Mouse (Mus musculus) 416B (cell line): Measurements from ENCODE around the gene Ebf1.
A peak's percentile ranks its signal among the peaks of the same experiment; 100 is the strongest.

Experiments used
- DNase-seq: peaks from one replicate; pipeline ENCODE4 v3.0.0; 2011; ENCODE audit warnings: low read depth

Gene Ebf1

DNA sequence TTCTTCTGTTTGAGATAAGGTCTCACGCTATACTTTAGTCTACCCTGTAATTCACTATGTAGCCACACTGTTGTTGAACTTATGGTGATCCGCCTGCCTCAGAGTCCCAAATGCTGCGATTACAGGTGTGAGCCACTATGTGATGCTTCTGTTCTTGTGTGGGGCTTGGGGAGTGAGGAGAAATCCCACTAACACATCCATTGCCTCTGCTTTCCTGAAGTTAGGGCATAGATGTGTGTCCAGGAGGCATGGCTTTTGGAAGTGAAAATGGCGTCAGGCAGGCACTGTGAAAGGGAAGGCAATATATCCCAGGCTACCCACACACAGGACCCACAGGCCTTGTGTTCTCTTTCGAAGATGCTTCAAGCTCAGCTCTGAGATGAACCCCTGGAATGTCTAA, 86.8 kb downstream of the Ebf1 start:
- DNase-seq: no peak

- no peak for DNase-seq
These were observed 88.7 kb downstream of the Ebf1 start for GRCm38 (mm10) chr11:44705811-44706210.

GRCm38 (mm10) chr11:44706386-44706785, 89.3 kb downstream of the Ebf1 start:
- DNase-seq: no peak

GRCm38 (mm10) chr11:44707381-44708289, 90.5 kb downstream of the Ebf1 start:
- no peak for DNase-seq

DNA sequence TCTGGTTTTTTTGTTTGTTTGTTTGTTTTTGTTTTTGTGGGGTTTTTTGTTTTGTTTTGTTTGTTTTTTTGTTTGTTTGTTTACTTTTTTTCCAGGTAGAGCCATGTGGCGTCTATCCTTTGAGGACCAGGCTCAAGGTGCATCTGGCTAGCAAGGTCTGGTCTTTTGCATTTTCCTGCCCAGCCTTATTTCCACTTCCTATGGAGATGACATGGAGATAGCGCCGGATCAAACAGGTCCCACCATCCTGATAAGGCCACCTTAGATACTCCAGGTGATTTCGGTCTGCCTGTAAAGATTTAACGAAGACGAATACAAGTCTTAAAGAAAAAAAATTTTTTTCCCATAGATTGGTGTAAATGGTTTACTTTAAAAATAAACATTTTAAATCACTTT, 91.2 kb downstream of the Ebf1 start:
- no peak for DNase-seq

DNA sequence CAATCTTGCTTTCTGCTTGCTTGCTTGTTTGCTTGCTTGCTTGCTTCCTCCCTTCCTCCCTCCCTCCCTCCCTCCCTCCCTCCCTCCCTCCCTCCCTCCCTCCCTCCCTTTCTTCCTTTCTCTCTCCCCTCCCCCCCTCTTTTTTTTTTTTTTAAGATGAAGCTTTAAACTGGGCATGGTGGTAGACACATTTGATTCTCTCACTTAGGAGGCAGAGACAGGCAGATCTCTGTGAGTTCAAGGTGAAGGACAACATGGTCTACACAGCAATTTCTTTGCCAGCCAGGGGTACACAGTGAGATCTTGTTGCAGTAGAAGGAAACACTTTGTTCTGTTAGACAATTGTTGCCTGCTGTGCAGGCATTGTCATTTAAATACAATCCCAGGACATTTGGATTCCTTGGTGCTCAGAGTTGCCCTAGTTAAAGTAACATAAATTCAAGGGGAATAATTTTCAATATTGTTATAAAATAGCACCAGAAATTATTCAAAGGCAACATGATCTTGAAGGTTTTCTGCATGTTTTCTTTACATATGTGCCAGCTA, 92.0 kb downstream of the Ebf1 start:
- no peak for DNase-seq

DNA sequence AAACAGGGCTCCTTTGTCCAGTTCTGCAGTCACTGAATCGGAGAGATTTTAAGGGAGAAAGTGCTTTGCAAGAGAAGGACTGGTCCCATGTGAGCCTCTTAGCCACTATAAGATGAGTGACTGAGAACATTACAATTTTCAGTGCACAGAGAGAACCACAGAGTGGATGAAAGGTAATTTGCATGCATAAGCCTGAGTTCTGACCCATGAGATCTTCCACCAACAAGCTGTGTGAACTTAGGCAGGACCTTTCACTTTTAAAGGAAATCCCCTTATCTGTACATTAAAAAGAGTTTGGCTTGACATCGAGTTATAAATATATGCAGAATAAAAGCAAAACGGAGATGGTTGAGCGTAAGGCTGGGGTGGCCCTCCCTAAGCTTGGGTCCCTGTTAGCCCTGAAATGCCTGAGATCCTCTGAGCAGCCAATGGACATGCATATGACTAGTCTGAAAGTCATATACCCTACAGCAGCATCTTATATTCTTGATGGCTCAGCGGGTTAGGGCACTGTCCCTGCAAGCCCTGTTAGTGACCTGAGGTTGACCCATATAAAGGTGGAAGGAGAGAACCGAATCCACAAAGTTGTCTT, 92.8 kb downstream of the Ebf1 start:
- DNase-seq: no peak

DNA sequence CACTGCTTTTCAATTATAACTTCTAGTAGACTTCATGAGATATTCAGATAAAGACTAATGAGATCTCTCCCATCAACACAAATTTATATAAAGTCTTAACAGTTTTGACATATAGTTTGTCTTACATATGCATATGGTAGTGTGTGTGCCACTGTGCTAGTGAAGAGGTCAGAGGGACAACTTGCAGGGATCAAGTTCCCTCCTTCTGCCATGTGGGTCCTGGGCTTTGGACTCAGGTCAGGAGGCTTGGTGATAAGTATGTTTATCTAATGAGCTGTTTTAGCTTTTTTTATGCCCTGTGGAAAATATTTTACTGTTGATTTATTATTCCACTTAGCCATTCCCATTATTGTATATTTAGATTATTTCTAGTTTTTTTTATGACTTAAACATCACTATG, 93.7 kb downstream of the Ebf1 start:
- no peak for DNase-seq

GRCm38 (mm10) chr11:44714188-44714587, 97.1 kb downstream of the Ebf1 start:
- no peak for DNase-seq

GRCm38 (mm10) chr11:44715776-44716175, 98.7 kb downstream of the Ebf1 start:
- no peak for DNase-seq

DNA sequence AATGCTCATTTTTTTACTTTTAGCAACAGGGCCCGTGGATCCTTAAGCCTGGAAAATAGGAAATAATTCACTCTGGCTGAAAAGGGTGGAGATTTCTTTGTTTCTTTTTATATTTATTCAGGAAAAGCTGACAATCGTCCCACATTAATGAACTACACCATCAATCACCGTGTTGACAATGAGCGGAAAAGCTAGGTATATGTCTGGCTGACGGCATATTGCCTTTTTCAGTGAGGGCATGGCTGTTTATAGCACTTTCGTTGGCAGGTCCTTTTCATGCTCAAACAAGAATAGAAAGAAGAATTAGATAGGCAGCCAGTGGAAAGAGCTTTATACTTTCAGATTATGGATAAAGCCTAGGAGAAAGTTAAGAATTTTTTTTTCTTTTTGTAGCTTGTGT, 99.8 kb downstream of the Ebf1 start:
- no peak for DNase-seq

GRCm38 (mm10) chr11:44717636-44718035, 100.5 kb downstream of the Ebf1 start:
- DNase-seq: no peak

DNA sequence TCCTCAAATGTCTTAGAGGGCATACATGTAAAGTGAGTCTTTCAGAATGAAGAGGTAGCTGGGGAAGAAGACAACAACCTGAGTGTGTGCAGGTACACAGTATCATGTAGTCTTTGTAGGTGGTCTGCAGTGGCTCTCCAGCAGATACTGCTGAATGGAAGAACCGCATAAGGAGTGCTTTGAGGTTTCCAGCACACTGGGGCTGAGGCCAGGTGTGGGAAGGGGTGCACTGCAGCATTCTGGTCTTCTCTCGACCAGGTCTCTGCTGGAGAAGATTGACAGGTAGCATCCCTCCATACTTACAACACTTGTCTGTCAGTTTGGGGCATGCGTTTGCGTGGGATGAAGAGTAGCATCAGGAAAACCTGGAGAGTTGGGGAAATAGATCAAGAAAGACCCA, 104.9 kb downstream of the Ebf1 start:
- DNase-seq: no peak

DNA sequence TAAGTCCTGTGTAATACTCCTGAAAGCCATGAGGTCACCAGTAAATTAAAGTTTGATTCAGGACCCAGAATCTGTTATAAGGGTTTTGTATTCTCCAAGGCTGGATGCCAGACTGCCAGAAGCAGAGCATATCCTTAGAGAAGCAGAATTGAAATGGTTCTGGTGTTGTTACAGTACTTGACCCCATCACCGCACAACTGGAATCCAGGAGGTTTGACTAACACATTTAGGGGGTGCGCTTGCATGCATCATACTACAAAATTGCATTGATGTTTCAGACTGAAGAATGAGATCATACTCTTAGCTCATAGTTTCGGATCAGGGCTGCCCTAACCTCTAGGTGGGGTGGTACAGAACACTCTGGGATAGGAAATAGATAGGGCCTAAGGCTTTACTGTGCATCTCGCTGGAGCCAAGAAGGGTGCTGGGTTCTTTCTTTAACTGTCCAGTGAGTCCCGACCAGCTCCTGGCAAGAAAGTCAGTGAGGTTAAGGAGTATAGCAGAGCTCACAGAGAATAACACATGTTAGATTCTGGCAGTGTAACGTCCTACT, 106.9 kb downstream of the Ebf1 start:
- DNase-seq: no peak

GRCm38 (mm10) chr11:44725732-44726131, 108.6 kb downstream of the Ebf1 start:
- peak; percentile 1 for DNase-seq

GRCm38 (mm10) chr11:44727376-44727775, 110.3 kb downstream of the Ebf1 start:
- no peak for DNase-seq

DNA sequence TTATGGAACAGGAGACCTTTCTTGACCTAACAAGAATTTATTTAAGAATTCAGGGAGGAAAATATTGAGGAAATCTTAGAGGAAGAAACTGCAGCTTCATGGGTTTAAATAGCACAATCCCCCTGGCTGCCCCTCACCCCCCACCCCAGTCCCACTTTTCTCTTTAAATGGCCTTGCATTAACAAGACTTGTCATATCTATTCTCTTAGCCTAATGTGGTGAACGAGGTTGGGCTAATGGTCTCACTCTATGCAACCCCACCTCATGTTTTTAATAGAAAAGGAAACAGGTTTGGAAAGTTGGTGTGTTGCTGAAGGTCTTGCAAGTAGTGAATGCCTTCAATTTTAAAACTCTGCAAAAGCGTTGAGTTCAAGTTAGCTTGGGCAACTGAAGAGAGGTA, 110.7 kb downstream of the Ebf1 start:
- no peak for DNase-seq

DNA sequence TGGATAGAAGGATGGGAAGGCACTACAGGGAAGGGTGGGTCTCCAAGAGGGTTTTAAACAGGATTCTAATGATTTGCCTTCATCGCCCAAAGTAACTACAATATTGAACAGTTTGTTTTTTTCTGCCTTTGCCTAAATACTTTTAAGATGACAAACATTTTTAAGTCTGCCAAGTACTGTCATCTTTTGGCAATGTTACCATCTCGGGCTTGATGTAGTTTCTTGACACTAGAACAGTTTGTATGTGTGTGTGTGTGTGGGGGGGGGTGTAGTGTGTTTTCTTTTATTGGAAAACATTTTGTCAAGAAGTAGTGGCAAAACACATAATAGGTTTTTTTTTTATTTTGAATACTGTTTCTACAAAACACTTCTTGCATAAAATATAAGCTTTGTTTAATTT, 111.2 kb downstream of the Ebf1 start:
- no peak for DNase-seq

DNA sequence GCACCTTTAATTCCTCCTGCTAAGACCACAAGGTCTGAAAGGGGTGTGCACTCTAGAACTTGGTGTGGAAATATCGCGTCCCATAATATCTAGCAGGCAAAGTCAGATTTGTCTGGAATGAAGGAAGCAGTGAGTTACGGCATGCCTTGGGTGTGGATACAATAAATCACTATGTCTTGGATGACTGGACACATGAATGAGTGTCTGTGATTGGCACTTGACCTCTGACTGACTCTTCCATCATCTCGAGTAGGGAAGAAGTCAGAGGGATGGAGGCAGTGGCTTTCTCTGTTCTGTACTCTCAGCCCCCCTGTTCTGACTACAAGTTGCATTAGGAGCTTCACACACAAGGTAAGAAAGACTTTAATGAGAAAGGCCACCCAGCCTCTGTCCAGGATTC, 112.8 kb downstream of the Ebf1 start:
- no peak for DNase-seq

DNA sequence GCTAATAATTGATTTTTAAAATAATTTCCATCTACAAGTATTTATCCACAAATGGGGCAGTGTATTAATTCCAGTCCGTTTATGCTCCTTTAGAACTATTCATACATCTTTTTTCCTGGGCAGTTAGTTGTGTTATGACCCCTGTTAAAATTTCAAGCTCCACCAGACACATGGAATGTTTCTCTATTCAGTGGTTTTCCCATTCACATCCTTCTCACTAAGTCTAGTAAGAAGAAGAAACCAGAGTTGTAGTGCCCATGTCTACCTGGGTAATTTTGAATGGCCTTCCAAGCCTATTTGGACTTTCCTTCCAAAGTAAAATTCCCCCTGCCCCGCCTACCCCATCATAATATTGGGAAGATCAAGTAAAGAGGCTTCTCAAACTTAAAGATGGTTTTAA, 114.6 kb downstream of the Ebf1 start:
- no peak for DNase-seq

DNA sequence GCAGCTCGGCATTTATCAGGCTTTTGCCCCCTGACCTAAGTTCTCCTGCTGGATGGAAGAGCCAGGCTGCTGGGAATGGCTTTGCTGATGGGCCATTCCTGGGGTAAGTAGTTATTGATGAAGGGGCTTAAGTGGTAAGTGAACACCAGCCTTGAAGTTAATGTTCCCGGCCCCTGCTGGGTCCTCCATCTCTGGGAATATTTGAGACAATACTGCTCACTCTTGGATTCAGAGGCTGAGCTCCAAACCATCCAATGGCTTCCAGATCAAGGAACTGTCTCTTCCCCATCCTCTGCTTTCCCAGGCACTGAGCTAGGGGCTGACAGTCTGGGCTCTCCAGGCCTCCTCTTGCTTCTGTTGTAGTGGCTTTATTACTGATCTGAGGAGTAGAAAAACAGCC, 116.2 kb downstream of the Ebf1 start:
- DNase-seq: no peak

GRCm38 (mm10) chr11:44738046-44738445, 120.9 kb downstream of the Ebf1 start:
- DNase-seq: no peak

GRCm38 (mm10) chr11:44738820-44739219, 121.7 kb downstream of the Ebf1 start:
- DNase-seq: no peak
